Mouse (Mus musculus): ENCODE results near the gene Mob4. TPM values are rescaled to one million over a fixed set of nuclear protein-coding genes. Genes with fewer than 3 reads are reported as not detected.
A peak's percentile ranks its signal among the peaks of the same experiment; 100 is the strongest.
"Not testable (repeated sequence)": the region's sequence is repeated elsewhere in the genome, so short reads cannot be mapped to it uniquely, and the experiment has no call there.

Gene Mob4
- 10 to 100 TPM; 30.3 to 35.4 TPM for total RNA-seq (2021)

GRCm38 (mm10) chr1:55130943-55131401 lies at the start of gene Mob4:
Mob4 (plus strand) TSS chr1:55131231.
- intact Hi-C loops (cut with DNase I) = loop anchor here (1.0 to 5.0 kb wide), 3 partner anchors 43 to 106 kb away; partner anchors contain the start of genes Hspd1, Hspe1, Mars2 and Sf3b1
- peak; percentile 95 to 97 for DNase-seq

- intact Hi-C loops (cut with DNase I) = no loop called here
- DNase-seq = no peak
Observed at GRCm38 (mm10) chr1:55082106-55082505, 48.9 kb upstream of the Mob4 start.

GRCm38 (mm10) chr1:55085781-55086366 lies 45.2 kb upstream of the Mob4 start:
- no peak for DNase-seq
- intact Hi-C loops (cut with DNase I) = loop anchor here (5.0 kb wide), 1 partner anchor 151 kb away; the partner anchor contains the start of gene Mars2

- DNase-seq = peak in 1 of 2 experiments; percentile 16
- intact Hi-C loops (cut with DNase I) = loop anchor here (5.0 kb wide), 1 partner anchor 150 kb away; the partner anchor contains the start of gene Mars2
Observed at GRCm38 (mm10) chr1:55086868-55087400, 44.1 kb upstream of the Mob4 start.

GRCm38 (mm10) chr1:55087401-55087904 lies 43.6 kb upstream of the Mob4 start:
- intact Hi-C loops (cut with DNase I) = loop anchor here (5.0 kb wide), 1 partner anchor 150 kb away; the partner anchor contains the start of gene Mars2
- no peak for DNase-seq

GRCm38 (mm10) chr1:55087932-55088610 lies 43.0 kb upstream of the Mob4 start, which contains the start of the genes Hspe1 and Hspd1:
Hspe1 (plus strand) TSS chr1:55088132.
Hspd1 (minus strand) TSS chr1:55088243.
- DNase-seq = peak; percentile 99
- intact Hi-C loops (cut with DNase I) = loop anchor here (1.0 to 5.0 kb wide), 3 partner anchors 43 to 149 kb away; partner anchors contain the start of genes Mars2, Mob4 and Sf3b1

- no peak for DNase-seq
- intact Hi-C loops (cut with DNase I) = loop anchor here (1.0 to 5.0 kb wide), 3 partner anchors 42 to 148 kb away; partner anchors contain the start of genes Mars2, Mob4 and Sf3b1
Observed at GRCm38 (mm10) chr1:55088611-55089497, 42.2 kb upstream of the Mob4 start.

- intact Hi-C loops (cut with DNase I) = loop anchor here (5.0 kb wide), 1 partner anchor 148 kb away; the partner anchor contains the start of gene Mars2
- DNase-seq = no peak
Observed at GRCm38 (mm10) chr1:55089498-55090064, 41.5 kb upstream of the Mob4 start.

GRCm38 (mm10) chr1:55092056-55092455 lies 39.0 kb upstream of the Mob4 start:
- intact Hi-C loops (cut with DNase I) = no loop called here
- no peak for DNase-seq

- no peak for DNase-seq
- intact Hi-C loops (cut with DNase I) = no loop called here
Observed at GRCm38 (mm10) chr1:55092469-55092868, 38.6 kb upstream of the Mob4 start.

- intact Hi-C loops (cut with DNase I) = no loop called here
- no peak for DNase-seq
Observed at GRCm38 (mm10) chr1:55106919-55107585, 24.0 kb upstream of the Mob4 start.

GRCm38 (mm10) chr1:55107644-55108043 lies 23.4 kb upstream of the Mob4 start:
- no peak for DNase-seq
- intact Hi-C loops (cut with DNase I) = no loop called here

- DNase-seq = no peak
- intact Hi-C loops (cut with DNase I) = no loop called here
Observed at GRCm38 (mm10) chr1:55108473-55108872, 22.6 kb upstream of the Mob4 start.

- DNase-seq = no peak
- intact Hi-C loops (cut with DNase I) = no loop called here
Observed at GRCm38 (mm10) chr1:55109066-55109766, 21.8 kb upstream of the Mob4 start.

GRCm38 (mm10) chr1:55123046-55123445 lies 8.0 kb upstream of the Mob4 start:
- no peak for DNase-seq
- intact Hi-C loops (cut with DNase I) = no loop called here

- intact Hi-C loops (cut with DNase I) = no loop called here
- DNase-seq = no peak
Observed at GRCm38 (mm10) chr1:55123561-55123960, 7.5 kb upstream of the Mob4 start.

GRCm38 (mm10) chr1:55124136-55124535 lies 6.9 kb upstream of the Mob4 start:
- DNase-seq; intact Hi-C loops (cut with DNase I): not testable (repeated sequence)

GRCm38 (mm10) chr1:55129716-55130115 lies 1.3 kb upstream of the Mob4 start:
- intact Hi-C loops (cut with DNase I) = loop anchor here (2.0 to 5.0 kb wide), 2 partner anchors 102 to 107 kb away; partner anchors contain the start of genes Mars2 and Sf3b1
- no peak for DNase-seq

All from heart, postnatal 36 days (tissue).